Mouse (Mus musculus): Measurements from ENCODE around the gene Hcn2. TPM values are rescaled to one million over a fixed set of nuclear protein-coding genes. Genes with fewer than 3 reads are reported as not detected.

Hcn2 gene
- polyA plus RNA-seq, 1 experiment = 4.0 TPM

Other genes starting within 250 kb of the Hcn2 start
- not detected in 2 replicates for gene Vmn2r83, start 247.9 kb upstream of the Hcn2 start, polyA plus RNA-seq (2012; rRNA removed)
- gene Plpp2, start 182.8 kb upstream of the Hcn2 start, polyA plus RNA-seq (2012; rRNA removed) = 288 and 296 TPM in 2 replicates
- gene Mier2, start 161.4 kb upstream of the Hcn2 start, polyA plus RNA-seq (2012; rRNA removed) = 66.3 and 88.2 TPM in 2 replicates
- not detected in 2 replicates for gene Theg, start 129.3 kb upstream of the Hcn2 start, polyA plus RNA-seq (2012; rRNA removed)
- 0.66 and 0.68 TPM in 2 replicates for gene C2cd4c, start 102.6 kb upstream of the Hcn2 start, polyA plus RNA-seq (2012; rRNA removed)
- gene Shc2, start 78.7 kb upstream of the Hcn2 start, polyA plus RNA-seq (2012; rRNA removed) = 1.4 and 1.9 TPM in 2 replicates
- 0.06 TPM in 1 of 2 replicates, not detected in the other for gene Odf3l2, start 70.9 kb upstream of the Hcn2 start, polyA plus RNA-seq (2012; rRNA removed)
- gene Madcam1, start 52.1 kb upstream of the Hcn2 start, polyA plus RNA-seq (2012; rRNA removed) = 13.9 and 17.1 TPM in 2 replicates
- 43.3 and 49.2 TPM in 2 replicates for gene Tpgs1, start 47.3 kb upstream of the Hcn2 start, polyA plus RNA-seq (2012; rRNA removed)
- gene Cdc34, start 34.4 kb upstream of the Hcn2 start, polyA plus RNA-seq (2012; rRNA removed) = 178 and 188 TPM in 2 replicates
- 0.73 and 0.88 TPM in 2 replicates for gene Gzmm, start 27.6 kb upstream of the Hcn2 start, polyA plus RNA-seq (2012; rRNA removed)
- 808 and 1,022 TPM in 2 replicates for gene Bsg, start 12.1 kb upstream of the Hcn2 start, polyA plus RNA-seq (2012; rRNA removed)
- gene Polrmt, start 29.9 kb downstream of the Hcn2 start, polyA plus RNA-seq (2012; rRNA removed) = 57.5 and 63.7 TPM in 2 replicates
- not detected in 2 replicates for gene Fgf22, start 38.4 kb downstream of the Hcn2 start, polyA plus RNA-seq (2012; rRNA removed)
- gene Rnf126, start 50.3 kb downstream of the Hcn2 start, polyA plus RNA-seq (2012; rRNA removed) = 119 and 129 TPM in 2 replicates
- gene Fstl3, start 60.6 kb downstream of the Hcn2 start, polyA plus RNA-seq (2012; rRNA removed) = 12.9 and 13.6 TPM in 2 replicates
- gene Prss57, start 74.3 kb downstream of the Hcn2 start, polyA plus RNA-seq (2012; rRNA removed) = 0.29 and 0.48 TPM in 2 replicates
- gene Palm, start 76.9 kb downstream of the Hcn2 start, polyA plus RNA-seq (2012; rRNA removed) = 15.4 and 17.6 TPM in 2 replicates
- gene Misp, start 104.4 kb downstream of the Hcn2 start, polyA plus RNA-seq (2012; rRNA removed) = 299 and 402 TPM in 2 replicates
- gene Ptbp1, start 137.8 kb downstream of the Hcn2 start, polyA plus RNA-seq (2012; rRNA removed) = 255 and 340 TPM in 2 replicates
- 1.6 and 1.8 TPM in 2 replicates for gene Prtn3, start 157.8 kb downstream of the Hcn2 start, polyA plus RNA-seq (2012; rRNA removed)
- 3.4 and 4.6 TPM in 2 replicates for gene Plppr3, start 158.0 kb downstream of the Hcn2 start, polyA plus RNA-seq (2012; rRNA removed)
- not detected in 2 replicates for gene Elane, start 169.6 kb downstream of the Hcn2 start, polyA plus RNA-seq (2012; rRNA removed)
- 166 and 209 TPM in 2 replicates for gene Cfd, start 174.2 kb downstream of the Hcn2 start, polyA plus RNA-seq (2012; rRNA removed)
- 28.6 and 36.5 TPM in 2 replicates for gene Med16, start 192.3 kb downstream of the Hcn2 start, polyA plus RNA-seq (2012; rRNA removed)
- gene Gm26602, start 194.2 kb downstream of the Hcn2 start, polyA plus RNA-seq (2012; rRNA removed) = not detected in 2 replicates
- gene Kiss1r, start 200.3 kb downstream of the Hcn2 start, polyA plus RNA-seq (2012; rRNA removed) = 1.9 and 3.0 TPM in 2 replicates
- 92.4 and 94.6 TPM in 2 replicates for gene R3hdm4, start 204.6 kb downstream of the Hcn2 start, polyA plus RNA-seq (2012; rRNA removed)
- gene Arid3a, start 210.4 kb downstream of the Hcn2 start, polyA plus RNA-seq (2012; rRNA removed) = 3.6 and 9.1 TPM in 2 replicates
- gene Wdr18, start 243.5 kb downstream of the Hcn2 start, polyA plus RNA-seq (2012; rRNA removed) = 29.6 and 40.8 TPM in 2 replicates

All from large intestine, adult 2 months (tissue).